Mouse (Mus musculus) heart, postnatal 25 days (tissue): Measurements from ENCODE around the gene Rnf43. TPM values are rescaled to one million over a fixed set of nuclear protein-coding genes. Genes with fewer than 3 reads are reported as not detected.

ENCODE experiments used
- DNase-seq: peaks from one replicate; pipeline ENCODE4 v3.0.0; 2022; ENCODE audit warnings: low spot score
- intact Hi-C: fragments of 180-260 bp; cut with DNase I; formaldehyde crosslinking; loops from one replicate; pipeline ENCODE4 v1.15.1; 2025
- total RNA-seq, 2 experiments: library from RNA; stranded (reverse); gene quantifications; 2 replicates each; pipeline ENCODE4 v1.2.3; 2021

Gene Rnf43
- under 1 TPM; 0.20 to 0.21 TPM for total RNA-seq

- intact Hi-C loops, result loop anchor here (1.0 to 2.0 kb wide), 2 partner anchors 109 to 154 kb away; no protein-coding TSS in a partner anchor
- peak; percentile 25 for DNase-seq
Measured at GRCm38 (mm10) chr11:87662407-87662806, at the start of gene Rnf43. Gene Rnf43 (plus strand): TSS chr11:87662722.

- intact Hi-C loops, result no loop called here
Measured at GRCm38 (mm10) chr11:87613972-87614371, 48.5 kb upstream of the Rnf43 start.

DNA sequence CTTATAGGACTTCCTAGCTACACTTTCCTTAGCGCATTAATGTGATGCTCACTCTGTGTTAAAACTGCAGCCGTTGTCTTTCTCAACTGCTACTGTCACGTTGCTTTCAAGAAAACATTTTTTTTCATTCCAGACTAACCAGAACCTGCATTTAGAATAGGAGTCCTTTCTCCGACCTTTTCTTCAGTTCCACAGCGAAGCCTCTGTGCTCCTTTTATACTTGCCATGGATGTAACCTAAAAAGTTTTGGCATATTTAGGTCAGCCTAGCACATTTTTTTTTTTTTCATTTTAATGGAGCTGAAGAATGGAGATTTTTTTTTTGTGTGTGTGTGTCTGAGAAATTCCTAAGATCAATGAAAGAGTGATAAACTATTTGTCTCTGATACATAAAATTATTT, 47.0 kb upstream of the Rnf43 start:
- intact Hi-C loops, result no loop called here
- no peak for DNase-seq

More at GRCm38 (mm10) chr11:87613972-87614371, 48.5 kb upstream of the Rnf43 start:
- DNase-seq, result no peak

DNA sequence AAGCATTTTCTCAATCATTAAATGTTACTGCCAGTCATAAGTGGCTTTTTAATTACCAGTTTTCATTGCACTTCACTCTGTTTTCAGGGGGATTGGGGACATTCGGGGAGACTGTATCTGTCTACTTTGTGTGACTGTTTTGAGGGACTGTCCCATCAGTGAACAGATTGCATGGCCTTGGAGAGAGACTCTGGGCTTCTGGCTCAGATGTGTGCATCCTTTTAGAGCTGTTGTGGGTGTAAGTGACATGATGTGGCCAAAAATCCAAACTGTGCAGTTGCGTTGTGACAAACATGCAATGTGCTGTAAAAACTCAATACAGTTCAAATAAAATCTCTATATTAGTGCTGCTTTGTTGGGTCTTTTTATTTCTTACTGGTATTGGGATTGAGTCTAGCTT, 46.6 kb upstream of the Rnf43 start:
- intact Hi-C loops, result no loop called here

DNA sequence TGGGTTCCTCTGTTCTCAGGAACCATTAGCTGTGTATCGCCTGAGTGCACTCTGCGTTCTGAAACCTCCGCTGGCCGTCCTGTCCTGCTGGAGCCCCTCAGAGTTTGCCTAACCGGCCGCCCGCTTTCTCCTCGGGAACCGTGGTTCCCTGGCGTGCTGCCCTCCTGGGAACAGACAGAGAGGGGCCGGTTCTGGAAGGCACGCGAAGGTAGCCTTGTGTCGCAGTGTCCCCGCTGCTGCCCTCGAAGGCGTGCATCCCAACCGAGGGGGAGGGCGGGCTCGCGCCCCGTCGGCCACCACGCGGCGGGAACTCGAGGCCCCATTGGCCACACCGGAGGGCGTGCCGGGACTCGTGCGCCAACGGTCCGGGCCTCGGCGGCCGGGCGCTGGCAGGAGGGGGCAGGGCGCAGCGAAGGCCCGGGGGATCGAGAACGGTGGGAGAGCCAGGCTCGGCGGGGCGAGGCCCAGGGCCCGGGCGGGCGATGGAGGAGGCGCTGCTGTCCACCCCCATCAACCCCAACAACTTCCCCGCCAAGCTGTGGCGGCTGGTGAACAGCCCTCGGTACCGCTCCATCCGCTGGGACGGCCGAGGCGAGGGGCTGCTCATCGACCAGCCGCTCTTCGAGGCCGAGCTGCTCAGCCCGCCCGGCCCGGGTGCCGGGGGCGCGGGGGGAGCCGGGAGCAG, 45.6 kb upstream of the Rnf43 start, which contains the start of gene Hsf5:
Gene Hsf5 (plus strand): TSS at position 375 of the 685 bp plus-strand sequence.
- DNase-seq, result no peak
- intact Hi-C loops, result no loop called here

More for the DNA sequence above, 46.6 kb upstream of the Rnf43 start:
- no peak for DNase-seq

DNA sequence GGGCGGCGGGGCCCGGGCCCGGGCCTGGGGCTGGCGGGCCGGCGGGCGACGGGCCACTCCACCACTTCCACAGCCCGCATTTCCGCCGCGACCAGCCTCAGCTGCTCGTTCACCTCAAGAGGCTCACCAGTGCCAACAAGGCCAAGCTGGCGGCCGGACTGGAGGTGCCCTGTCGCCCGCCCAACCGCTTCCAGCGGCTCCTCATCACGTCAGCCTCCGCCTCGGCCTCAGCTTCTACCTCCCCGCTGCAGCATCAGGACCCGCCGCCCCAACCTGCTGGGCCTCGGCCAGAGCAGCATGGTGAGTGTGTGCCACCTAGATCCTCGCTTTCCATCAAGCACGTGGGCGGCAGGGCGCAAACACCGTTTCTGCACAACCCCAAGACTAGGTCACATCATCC, 44.9 kb upstream of the Rnf43 start:
- no peak for DNase-seq
- intact Hi-C loops, result no loop called here

DNA sequence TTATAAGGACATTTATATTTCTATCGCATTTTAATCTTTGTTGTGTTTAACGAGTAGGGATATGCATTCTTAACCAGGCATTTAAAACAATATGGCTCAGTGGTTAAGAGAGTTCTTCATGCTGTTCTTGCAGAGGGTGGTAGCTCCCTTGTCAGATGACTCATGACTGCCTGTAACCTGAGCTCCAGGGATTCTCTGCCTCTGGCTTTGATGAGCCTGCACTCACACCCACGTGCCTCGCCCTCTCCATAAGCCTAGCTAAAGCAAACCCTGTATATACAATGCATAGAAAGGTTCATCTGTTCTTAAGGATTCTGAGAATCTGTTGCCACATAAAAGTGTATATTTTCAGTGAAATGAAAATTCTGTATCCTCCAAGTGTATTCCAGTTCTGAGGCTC, 39.4 kb upstream of the Rnf43 start:
- intact Hi-C loops, result no loop called here
- no peak for DNase-seq

GRCm38 (mm10) chr11:87629859-87630258, 32.7 kb upstream of the Rnf43 start:
- DNase-seq, result no peak
- intact Hi-C loops, result no loop called here

DNA sequence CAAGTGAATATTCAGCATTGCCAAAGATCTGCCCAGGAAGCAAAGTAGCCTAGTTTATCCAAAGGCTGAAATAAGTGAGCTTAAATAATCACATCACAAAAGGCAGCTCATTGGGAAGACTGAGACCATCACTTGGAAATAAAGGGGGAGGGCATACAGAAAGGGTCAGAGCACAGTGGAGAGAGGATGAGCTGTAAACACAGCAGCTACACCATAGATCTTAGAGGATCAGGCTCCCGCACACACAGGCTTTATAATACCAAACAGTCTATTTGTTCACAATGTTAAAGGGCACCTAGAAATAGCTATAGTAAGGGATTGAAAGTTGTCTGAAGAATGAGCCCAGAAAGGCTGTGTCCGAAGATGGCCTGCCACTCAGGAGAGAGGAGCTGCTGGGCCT, 23.7 kb upstream of the Rnf43 start:
- intact Hi-C loops, result no loop called here
- no peak for DNase-seq

DNA sequence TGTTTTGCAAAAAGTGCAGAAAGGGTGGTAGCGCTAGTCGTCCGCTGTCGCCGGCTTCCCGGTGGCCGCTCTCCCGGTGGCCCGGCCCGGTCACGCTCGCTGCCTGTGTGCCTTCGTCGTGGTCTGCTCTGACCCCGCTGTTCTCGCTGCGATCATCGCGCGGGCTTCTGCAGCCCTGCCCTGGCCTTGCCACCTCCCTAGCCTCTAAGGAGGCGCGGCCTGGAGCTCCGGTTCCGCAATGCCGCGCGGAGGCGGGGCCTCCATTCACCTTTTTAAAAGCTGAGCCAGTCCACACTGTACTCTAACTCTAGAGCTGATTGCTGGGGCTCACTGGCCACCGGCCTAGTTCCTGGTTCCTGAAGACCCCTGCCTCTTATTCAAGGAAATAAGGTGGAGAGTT, 23.3 kb upstream of the Rnf43 start:
- DNase-seq, result peak; percentile 35
- intact Hi-C loops, result no loop called here

DNA sequence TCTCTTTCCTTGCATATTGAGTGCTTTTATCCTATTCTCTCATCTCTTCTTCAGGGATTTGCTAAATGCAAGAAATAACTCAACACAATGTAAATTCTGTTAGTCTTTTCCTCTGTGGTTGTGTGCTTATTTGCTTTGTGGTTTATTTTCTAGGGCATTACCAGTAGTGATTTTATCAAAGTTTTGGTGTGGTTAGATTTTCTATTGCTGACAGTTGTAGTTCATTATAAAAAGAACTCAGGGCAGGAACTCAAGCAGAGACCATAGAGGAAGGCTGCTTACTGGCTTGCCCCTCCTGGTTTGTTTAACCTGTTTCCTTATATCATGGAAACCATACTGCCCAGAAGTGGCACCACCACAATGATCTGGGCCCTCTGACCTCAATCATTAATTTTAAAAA, 19.7 kb upstream of the Rnf43 start:
- intact Hi-C loops, result no loop called here
- DNase-seq, result no peak

GRCm38 (mm10) chr11:87654693-87655092, 7.8 kb upstream of the Rnf43 start:
- DNase-seq, result no peak
- intact Hi-C loops, result no loop called here

- intact Hi-C loops, result no loop called here
- no peak for DNase-seq
Measured at GRCm38 (mm10) chr11:87659216-87659615, 3.3 kb upstream of the Rnf43 start.

- no peak for DNase-seq
- intact Hi-C loops, result loop anchor here (1.0 to 2.0 kb wide), 2 partner anchors 108 to 154 kb away; no protein-coding TSS in a partner anchor
Measured at GRCm38 (mm10) chr11:87662822-87663221, 300 bp downstream of the Rnf43 start.

- no peak for DNase-seq
- intact Hi-C loops, result loop anchor here (2.0 kb wide), 1 partner anchor 153 kb away; no protein-coding TSS in a partner anchor
Measured at GRCm38 (mm10) chr11:87663948-87664347, 1.4 kb downstream of the Rnf43 start.

DNA sequence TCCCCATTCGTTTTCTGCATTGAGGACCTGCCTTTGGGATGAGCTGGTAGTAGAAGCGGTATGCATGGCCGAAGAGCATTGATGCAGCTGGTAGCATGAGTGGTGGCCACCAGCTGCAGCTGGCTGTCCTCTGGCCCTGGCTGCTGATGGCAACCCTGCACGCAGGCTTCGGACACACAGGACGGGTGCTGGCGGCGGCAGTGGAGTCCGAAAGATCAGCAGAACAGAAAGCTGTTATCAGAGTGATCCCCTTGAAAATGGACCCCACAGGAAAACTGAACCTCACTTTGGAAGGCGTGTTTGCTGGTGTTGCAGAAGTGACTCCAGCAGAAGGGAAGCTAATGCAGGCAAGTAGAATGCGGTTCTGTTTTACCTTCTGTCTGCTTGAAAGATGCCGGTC, 2.0 kb downstream of the Rnf43 start:
- no peak for DNase-seq
- intact Hi-C loops, result no loop called here

GRCm38 (mm10) chr11:87665224-87665623, 2.7 kb downstream of the Rnf43 start:
- intact Hi-C loops, result no loop called here
- no peak for DNase-seq

- no peak for DNase-seq
- intact Hi-C loops, result no loop called here
Measured at GRCm38 (mm10) chr11:87665658-87666057, 3.1 kb downstream of the Rnf43 start.

DNA sequence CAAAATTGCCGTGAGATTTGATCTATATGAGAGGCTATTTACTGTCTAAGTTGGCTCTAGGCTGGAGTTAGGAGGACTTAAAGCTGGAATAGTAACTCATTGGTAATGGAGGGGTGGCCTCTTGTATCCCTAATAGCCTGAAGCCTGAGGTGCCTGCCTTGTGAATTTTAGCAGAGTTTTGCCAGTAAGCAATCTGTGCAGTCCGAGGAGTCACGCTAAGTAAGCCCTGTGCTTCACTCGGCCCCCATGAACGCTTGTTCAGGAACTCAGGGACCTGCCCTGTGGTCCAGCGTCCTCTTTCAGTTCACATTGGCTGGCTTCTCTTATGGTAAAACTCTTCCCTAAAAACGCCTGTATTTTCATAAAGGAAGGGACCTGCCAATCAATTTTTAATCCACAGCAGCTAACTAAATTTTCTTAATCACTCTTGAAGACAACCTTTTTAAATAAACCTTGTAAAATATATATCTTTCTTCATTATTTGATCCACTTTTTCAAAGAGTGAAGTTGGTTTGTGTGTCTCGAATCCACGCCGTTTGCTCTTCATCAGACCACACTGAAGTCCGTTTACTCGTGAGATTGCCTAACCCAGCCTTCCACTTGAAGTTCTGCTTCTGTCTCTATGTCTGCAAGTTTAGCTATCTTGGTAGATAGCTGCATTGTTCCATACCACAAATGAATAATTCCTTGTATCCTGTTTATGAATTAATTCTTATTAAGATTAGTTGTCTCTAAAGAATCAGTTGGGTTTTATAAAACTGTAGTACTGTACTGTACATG, 3.9 kb downstream of the Rnf43 start:
- no peak for DNase-seq
- intact Hi-C loops, result no loop called here

GRCm38 (mm10) chr11:87667107-87668090, 4.9 kb downstream of the Rnf43 start:
- intact Hi-C loops, result no loop called here

More at GRCm38 (mm10) chr11:87667107-87668090, 4.9 kb downstream of the Rnf43 start:
- DNase-seq, result no peak
